8 mouse cellular contexts compared by ENCODE assay signal in genomic region chr8:110920773-110921277, GRCm38 (mm10). TPM values are rescaled to one million over a fixed set of nuclear protein-coding genes. Genes with fewer than 3 reads are reported as not detected.
A peak's percentile ranks its signal among the peaks of the same experiment; 100 is the strongest.
DNase-seq lines count a peak whose midpoint lies in the region; ATAC-seq and TF ChIP-seq lines count a peak whose summit lies in the region.

No protein-coding gene starts in this region.

- TF ChIP-seq CTCF in spleen, adult 2 months (IDR thresholded peaks at IDR 0.05; ENCODE audit: extremely low read depth, insufficient read depth, insufficient read length, insufficient replicate concordance), result no peak
- TF ChIP-seq CTCF in stomach, postnatal 0 days (IDR thresholded peaks at IDR 0.05; ENCODE audit: low read depth), result no peak

- peak overlapping the region; percentile 88 for H3K9ac ChIP-seq in limb, embryonic 14.5 days (ENCODE audit: low read depth, low read length, severe bottlenecking)
- peak overlapping the region; percentile 74 for H3K9ac ChIP-seq in stomach, postnatal 0 days (ENCODE audit: low read length)

- no peaks in the 10 kb centered on the region for H3K9me3 ChIP-seq in limb, embryonic 14.5 days (ENCODE audit: control insufficient read depth, low read length)
- H3K9me3 ChIP-seq in stomach, postnatal 0 days (ENCODE audit: control insufficient read depth, low read length), result no peaks in the 10 kb centered on the region

- no peak overlapping the region; the same call in 1 of the 2 replicates for H3K27ac ChIP-seq in spleen, adult 2 months (ENCODE audit: insufficient read depth, low read length)
- peak overlapping the region; percentile 80 for H3K27ac ChIP-seq in limb, embryonic 14.5 days (replicated peaks; ENCODE audit: low read depth, low read length)
- H3K27ac ChIP-seq in stomach, postnatal 0 days (replicated peaks), result peak overlapping the region; percentile 67

- peaks cover 7% of the 10 kb centered on the region; the same call in 1 of the 2 replicates for H3K4me1 ChIP-seq in spleen, adult 2 months (ENCODE audit: control insufficient read depth, insufficient read depth, insufficient read length)
- peaks cover 17% of the 10 kb centered on the region for H3K4me1 ChIP-seq in limb, embryonic 14.5 days (ENCODE audit: control insufficient read depth, insufficient read depth, low read length)
- H3K4me1 ChIP-seq in stomach, postnatal 0 days (replicated peaks; ENCODE audit: control insufficient read depth, insufficient read depth), result peaks cover 3% of the 10 kb centered on the region; the same call in 1 of the 2 replicates

- no peak for TF ChIP-seq POLR2A in spleen, adult 2 months (IDR thresholded peaks at IDR 0.05; ENCODE audit: low read depth, low read length)
- TF ChIP-seq POLR2A in limb, embryonic 14.5 days (IDR thresholded peaks at IDR 0.05; ENCODE audit: borderline replicate concordance, extremely low read depth, insufficient read depth, insufficient read length), result no peak

- peak; percentile 60 for DNase-seq in cerebellum, adult 9-11 months
- no peak for DNase-seq in cerebellum, adult 9-10 months
- no peak for DNase-seq in spleen, adult 2 months (ENCODE audit: low read depth in 1 of 2, low spot score in 2 of 2)
- no peak for DNase-seq in spleen, postnatal 36 days (ENCODE audit: low spot score in 2 of 2)
- DNase-seq in limb, embryonic 14.5 days (ENCODE audit: low spot score), result no peak
- no peak for DNase-seq in stomach, postnatal 0 days (ENCODE audit: low spot score)
- no peak for DNase-seq in ovary, postnatal 36 days (ENCODE audit: low spot score)
- no peak for DNase-seq in thymus, adult 18-20 months

- H3K4me3 ChIP-seq in spleen, adult 2 months (ENCODE audit: extremely low read depth, insufficient read depth, insufficient read length), result peak overlapping the region; percentile 69
- H3K4me3 ChIP-seq in limb, embryonic 14.5 days (replicated peaks; ENCODE audit: low read length), result peak overlapping the region; percentile 86
- H3K4me3 ChIP-seq in stomach, postnatal 0 days (ENCODE audit: low read depth, low read length), result peak overlapping the region; percentile 69

- peak overlapping the region; percentile 90 for H3K4me2 ChIP-seq in limb, embryonic 14.5 days (replicated peaks; ENCODE audit: low read depth, low read length, severe bottlenecking)
- H3K4me2 ChIP-seq in stomach, postnatal 0 days (replicated peaks; ENCODE audit: low read depth), result peak overlapping the region; percentile 67

- no peaks in the 10 kb centered on the region for H3K27me3 ChIP-seq in spleen, adult 2 months (ENCODE audit: control insufficient read depth, insufficient read depth, low read length)
- no peaks in the 10 kb centered on the region for H3K27me3 ChIP-seq in limb, embryonic 14.5 days (ENCODE audit: control insufficient read depth, insufficient read depth, low read length)
- H3K27me3 ChIP-seq in stomach, postnatal 0 days (ENCODE audit: control insufficient read depth, insufficient read depth, low read length), result no peaks in the 10 kb centered on the region

- H3K36me3 ChIP-seq in spleen, adult 2 months (ENCODE audit: control insufficient read depth, insufficient read depth, low read length), result no peaks in the 10 kb centered on the region
- peaks cover 4% of the 10 kb centered on the region; the same call in 1 of the 2 replicates for H3K36me3 ChIP-seq in limb, embryonic 14.5 days (ENCODE audit: control insufficient read depth, insufficient read depth, low read length)
- H3K36me3 ChIP-seq in stomach, postnatal 0 days (ENCODE audit: control insufficient read depth, insufficient read depth, low read length), result no peaks in the 10 kb centered on the region

- 60% methylated on average over 3 of the region's 3 CpGs for WGBS in spleen, adult 2 months
- WGBS in limb, embryonic 14.5 days, result 7% methylated on average over 3 of the region's 3 CpGs
- 26% methylated on average over 3 of the region's 3 CpGs for WGBS in stomach, postnatal 0 days

- TF ChIP-seq EP300 in stomach, postnatal 0 days (optimal IDR thresholded peaks at IDR 0.05), result no peak

- ATAC-seq in limb, embryonic 14.5 days (ENCODE audit: low FRiP score, low read depth), result no peak
- ATAC-seq in stomach, postnatal 0 days (ENCODE audit: low FRiP score, low TSS enrichment), result no peak

RNA-seq across cellular contexts. Expression of gene St3gal2, which starts 1.1 kb away (rescaled TPM):
- polyA plus RNA-seq in spleen, adult 2 months (2012; rRNA removed), result 20.3 and 25.5 TPM in 2 replicates
- 29.9 and 39.7 TPM in 2 replicates for polyA plus RNA-seq in limb, embryonic 14.5 days (2012; rRNA removed)
- 19.2 and 21.5 TPM in 2 replicates for polyA plus RNA-seq in limb, embryonic 14.5 days (2014; fragmentation: Nextera tagmentation; extraction: Ambion mirVana)
- 7.1 and 7.3 TPM in 2 replicates for polyA plus RNA-seq in stomach, postnatal 0 days (2015; fragmentation: Nextera tagmentation; extraction: Ambion mirVana)

RNA-seq across cellular contexts. Expression of gene Fuk, which starts 18.5 kb away (rescaled TPM):
- polyA plus RNA-seq in spleen, adult 2 months (2012; rRNA removed), result 12.9 and 15.6 TPM in 2 replicates
- polyA plus RNA-seq in limb, embryonic 14.5 days (2012; rRNA removed), result 16.2 and 22.4 TPM in 2 replicates
- polyA plus RNA-seq in limb, embryonic 14.5 days (2014; fragmentation: Nextera tagmentation; extraction: Ambion mirVana), result 10.4 and 10.6 TPM in 2 replicates
- 6.0 and 6.5 TPM in 2 replicates for polyA plus RNA-seq in stomach, postnatal 0 days (2015; fragmentation: Nextera tagmentation; extraction: Ambion mirVana)
